Mouse (Mus musculus) layer of hippocampus, postnatal 10 days (tissue): ENCODE data around the gene Olfr862. TPM values are rescaled to one million over a fixed set of nuclear protein-coding genes. Genes with fewer than 3 reads are reported as not detected.

ENCODE experiments used
- DNase-seq, 2 experiments: peaks; one replicate each; pipeline ENCODE4 v3.0.0; 2021; ENCODE audit warnings: low spot score in 2 of 2
- long read RNA-seq: library from polyadenylated mRNA; stranded (forward); transcript quantifications from one replicate; pipeline ENCODE4 v2.0.0, GENCODE M21; 2023
- total RNA-seq, 2 experiments: library from RNA; stranded (reverse); gene quantifications; 2 replicates each; pipeline ENCODE4 v1.2.3; 2021

Gene Olfr862
- not detected for total RNA-seq
- long read RNA-seq, result 0 reads

GRCm38 (mm10) chr9:19887904-19888303 lies at the start of gene Olfr862:
Olfr862 (minus strand) TSS chr9:19888004.
- no peak for DNase-seq

GRCm38 (mm10) chr9:19916565-19916964 lies 28.8 kb upstream of the Olfr862 start, which contains the start of gene Olfr77:
Olfr77 (plus strand) TSS chr9:19916865.
- DNase-seq, result no peak

- no peak for DNase-seq
Observed at GRCm38 (mm10) chr9:19911170-19911569, 23.4 kb upstream of the Olfr862 start.

- DNase-seq, result no peak
Observed at GRCm38 (mm10) chr9:19849647-19850046, 38.2 kb downstream of the Olfr862 start, which contains the start of gene Olfr860. Olfr860 (minus strand) TSS chr9:19849747.

Other genes with a start within 250 kb of the Olfr862 start
- gene Olfr857, start 178.6 kb downstream of the Olfr862 start, total RNA-seq, result not detected
- not detected for gene Olfr58, start 107.7 kb downstream of the Olfr862 start, total RNA-seq
- gene Olfr859, start 83.1 kb downstream of the Olfr862 start, total RNA-seq, result not detected
- not detected for gene Olfr860, start 38.3 kb downstream of the Olfr862 start, total RNA-seq
- gene Olfr77, start 28.9 kb upstream of the Olfr862 start, total RNA-seq, result not detected
- gene Olfr866, start 140.0 kb upstream of the Olfr862 start, total RNA-seq, result not detected
- not detected for gene Olfr867, start 169.6 kb upstream of the Olfr862 start, total RNA-seq
- gene Olfr868, start 210.6 kb upstream of the Olfr862 start, total RNA-seq, result not detected
- gene Olfr869, start 241.0 kb upstream of the Olfr862 start, total RNA-seq, result not detected